Mouse (Mus musculus) cerebellum, adult 2 months (tissue): Measurements from ENCODE around the gene Nap1l1.

Experiments
- CTCF ChIP-seq: fragments of 200-500 bp; IDR thresholded peaks from 2 replicates; pipeline ENCODE4 v1.5.1; 2011; ENCODE audit warnings: low read depth, mild to moderate bottlenecking, control low read depth, low read length, moderate library complexity, borderline replicate concordance; ENCODE audit not compliant: insufficient read depth
- POLR2A ChIP-seq: fragments of 200-500 bp; IDR thresholded peaks from 2 replicates; pipeline ENCODE4 v1.6.1; 2011; ENCODE audit warnings: low read length, control low read depth, borderline replicate concordance; ENCODE audit not compliant: insufficient read depth

- no peak for TF ChIP-seq CTCF
- no peak for TF ChIP-seq POLR2A
Observed at GRCm38 (mm10) chr10:111508324-111509080, 35.5 kb downstream of the Nap1l1 start.
